Mouse (Mus musculus): ENCODE results near the gene Inmt. TPM values are rescaled to one million over a fixed set of nuclear protein-coding genes. Genes with fewer than 3 reads are reported as not detected.

The Inmt gene
- total and polyA plus RNA-seq, 3 experiments: 19.2 to 72.0 (median 19.9) TPM

DNA sequence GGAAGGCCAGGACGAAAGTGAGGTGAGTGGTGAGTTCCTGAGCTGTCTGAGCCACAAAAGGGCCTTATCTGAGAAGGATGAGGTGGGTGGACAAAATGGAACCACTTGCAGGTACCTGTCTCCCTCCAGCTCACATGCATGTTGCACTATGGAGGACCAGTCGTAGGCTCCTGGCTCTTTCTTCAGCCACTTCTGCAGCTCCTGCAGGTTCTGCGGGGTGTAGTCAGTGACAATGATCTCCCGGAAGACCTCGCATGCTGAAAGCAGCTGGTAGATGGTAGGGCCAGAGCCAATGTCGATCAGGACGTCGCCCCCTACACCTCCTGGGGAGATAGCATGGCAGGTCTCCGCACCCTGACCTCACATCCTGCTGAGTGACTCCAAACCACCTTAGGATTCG, 1.7 kb downstream of the Inmt start:
- Histone ChIP-seq H3K4me3 (no peak overlapping the region), H3K4me1 (ENCODE audit: control insufficient read depth, insufficient read depth, low read length) (peaks cover 6% of the 10 kb centered on the region), H3K9ac (ENCODE audit: low read depth, low read length) (no peak overlapping the region), H3K27me3 (ENCODE audit: control insufficient read depth, insufficient read depth, low read length) (no peaks in the 10 kb centered on the region), H3K36me3 (ENCODE audit: control insufficient read depth, insufficient read depth, low read length) (no peaks in the 10 kb centered on the region), H3K27ac (no peak overlapping the region), H3K79me2 (replicated peaks; ENCODE audit: control insufficient read depth, insufficient read depth, low read length) (no peaks in the 10 kb centered on the region)
- TF ChIP-seq POLR2A (IDR thresholded peaks at IDR 0.05; ENCODE audit: insufficient read depth, low read depth, low read length) (no peak), CTCF (IDR thresholded peaks at IDR 0.05) (no peak), EP300 (IDR thresholded peaks at IDR 0.05; ENCODE audit: insufficient read depth, low read depth, low read length) (no peak)
- intact Hi-C loops (cut with DNase I): no loop called here
- DNase-seq: no peak
- WGBS: 69% methylated on average over 10 of the region's 10 CpGs

DNA sequence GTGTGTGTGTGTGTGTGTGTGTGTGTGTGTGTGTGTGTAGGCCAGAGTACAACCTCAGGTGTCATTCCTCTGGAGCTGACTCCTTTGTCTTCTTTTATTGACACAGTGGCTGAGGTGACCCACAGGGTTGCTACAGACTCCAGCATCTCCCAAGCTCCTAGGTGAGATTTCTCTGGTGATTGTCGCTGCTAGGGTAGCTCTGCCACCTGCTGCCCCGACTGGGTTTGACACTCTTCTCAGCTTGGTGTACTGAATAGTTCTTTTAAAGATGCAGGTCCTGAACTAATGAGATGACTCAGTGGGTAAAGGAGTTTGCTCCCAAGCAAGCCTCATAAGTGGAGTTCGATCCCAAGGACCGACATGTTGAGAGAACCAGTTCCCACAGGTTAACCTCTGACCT, 3.2 kb downstream of the Inmt start:
- no peaks in the 10 kb centered on the region for H3K36me3 ChIP-seq (ENCODE audit: control insufficient read depth, insufficient read depth, low read length)
- no peak overlapping the region for H3K9ac ChIP-seq (ENCODE audit: low read depth, low read length)
- H3K27me3 ChIP-seq (ENCODE audit: control insufficient read depth, insufficient read depth, low read length): no peaks in the 10 kb centered on the region
- 59% methylated on average over 4 of the region's 4 CpGs for WGBS
- no peak for DNase-seq
- peaks cover 3% of the 10 kb centered on the region; the same call in 1 of the 2 replicates for H3K4me1 ChIP-seq (ENCODE audit: control insufficient read depth, insufficient read depth, low read length)
- intact Hi-C loops (cut with DNase I): no loop called here
- no peaks in the 10 kb centered on the region for H3K79me2 ChIP-seq (replicated peaks; ENCODE audit: control insufficient read depth, insufficient read depth, low read length)
- H3K4me3 ChIP-seq: no peak overlapping the region
- TF ChIP-seq POLR2A (IDR thresholded peaks at IDR 0.05; ENCODE audit: insufficient read depth, low read depth, low read length): no peak
- TF ChIP-seq CTCF (IDR thresholded peaks at IDR 0.05): no peak
- no peak for TF ChIP-seq EP300 (IDR thresholded peaks at IDR 0.05; ENCODE audit: insufficient read depth, low read depth, low read length)
- H3K27ac ChIP-seq: no peak overlapping the region

DNA sequence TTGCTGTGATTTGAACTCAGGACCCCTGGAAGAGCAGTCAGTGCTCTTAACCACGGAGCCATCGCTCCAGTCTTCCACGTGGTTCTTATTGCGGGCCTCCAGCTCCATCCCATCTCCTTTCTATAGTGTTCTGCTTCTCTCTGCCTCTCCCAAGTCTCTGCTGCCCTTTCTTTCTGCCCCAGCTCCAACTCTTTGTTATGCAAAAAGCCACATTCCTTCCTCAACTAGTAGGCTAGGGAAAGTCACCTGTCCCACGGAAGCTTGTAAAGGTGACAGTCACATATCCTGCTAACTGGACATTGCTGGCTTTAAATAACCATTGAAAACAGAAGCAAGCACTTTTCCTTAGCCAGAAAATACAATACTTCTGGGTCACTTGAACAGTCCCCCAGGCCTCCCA, 5.0 kb downstream of the Inmt start:
- intact Hi-C loops (cut with DNase I): loop anchor here (5.0 to 10.0 kb wide), 4 partner anchors 78 to 583 kb away; no protein-coding TSS in a partner anchor
- no peak for TF ChIP-seq POLR2A (IDR thresholded peaks at IDR 0.05; ENCODE audit: insufficient read depth, low read depth, low read length)
- no peak for TF ChIP-seq CTCF (IDR thresholded peaks at IDR 0.05)
- TF ChIP-seq EP300 (IDR thresholded peaks at IDR 0.05; ENCODE audit: insufficient read depth, low read depth, low read length): no peak
- Histone ChIP-seq H3K4me3 (no peak overlapping the region), H3K27me3 (ENCODE audit: control insufficient read depth, insufficient read depth, low read length) (no peaks in the 10 kb centered on the region), H3K27ac (no peak overlapping the region), H3K9ac (ENCODE audit: low read depth, low read length) (no peak overlapping the region), H3K79me2 (replicated peaks; ENCODE audit: control insufficient read depth, insufficient read depth, low read length) (no peaks in the 10 kb centered on the region), H3K4me1 (ENCODE audit: control insufficient read depth, insufficient read depth, low read length) (no peaks in the 10 kb centered on the region), H3K36me3 (ENCODE audit: control insufficient read depth, insufficient read depth, low read length) (no peaks in the 10 kb centered on the region)
- 75% methylated on average over 5 of the region's 5 CpGs for WGBS
- DNase-seq: no peak

DNA sequence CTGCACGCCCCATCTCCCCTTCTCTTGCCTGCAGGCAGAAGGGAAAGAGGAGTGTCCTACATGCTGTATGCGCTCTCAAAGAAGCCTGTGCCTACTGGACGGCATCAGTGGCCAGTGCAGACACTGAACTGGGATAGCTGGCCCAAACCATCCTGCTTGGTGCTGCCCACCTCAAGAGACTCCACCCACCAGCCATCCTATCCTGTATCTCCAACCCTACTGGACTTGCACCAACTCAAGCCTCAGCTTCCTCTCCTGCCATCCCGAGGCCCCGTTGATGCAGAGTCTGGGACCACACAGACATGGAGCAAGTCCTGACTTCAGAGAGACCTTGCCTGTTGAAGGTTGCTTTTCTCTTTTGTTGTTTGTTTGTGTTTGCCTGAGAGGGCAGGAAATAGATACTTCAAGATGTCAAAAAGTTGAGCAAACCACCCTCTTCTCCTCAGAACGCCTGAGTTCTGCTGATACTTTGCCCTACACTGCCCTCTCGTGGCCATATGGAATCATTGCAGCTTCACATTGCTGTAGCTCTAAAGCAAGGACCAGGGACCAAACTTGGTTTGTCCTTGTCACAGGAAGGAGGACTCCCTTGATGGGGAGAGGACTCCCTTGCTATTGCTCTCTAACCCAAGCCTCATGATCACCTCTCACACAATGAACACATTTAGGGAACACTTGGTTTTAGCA, 7.9 kb downstream of the Inmt start:
- no peaks in the 10 kb centered on the region for H3K36me3 ChIP-seq (ENCODE audit: control insufficient read depth, insufficient read depth, low read length)
- no peak overlapping the region for H3K27ac ChIP-seq
- peak; percentile 74 for DNase-seq
- intact Hi-C loops (cut with DNase I): loop anchor here (1.0 to 10.0 kb wide), 7 partner anchors 75 to 580 kb away; no protein-coding TSS in a partner anchor
- no peaks in the 10 kb centered on the region for H3K79me2 ChIP-seq (replicated peaks; ENCODE audit: control insufficient read depth, insufficient read depth, low read length)
- TF ChIP-seq EP300 (IDR thresholded peaks at IDR 0.05; ENCODE audit: insufficient read depth, low read depth, low read length): peak; percentile 90
- no peak; the same call in 1 of the 2 replicates for TF ChIP-seq CTCF (IDR thresholded peaks at IDR 0.05)
- H3K27me3 ChIP-seq (ENCODE audit: control insufficient read depth, insufficient read depth, low read length): no peaks in the 10 kb centered on the region
- H3K4me1 ChIP-seq (ENCODE audit: control insufficient read depth, insufficient read depth, low read length): no peaks in the 10 kb centered on the region
- H3K4me3 ChIP-seq: no peak overlapping the region
- H3K9ac ChIP-seq (ENCODE audit: low read depth, low read length): no peak overlapping the region
- 41% methylated on average over 7 of the region's 7 CpGs for WGBS

DNA sequence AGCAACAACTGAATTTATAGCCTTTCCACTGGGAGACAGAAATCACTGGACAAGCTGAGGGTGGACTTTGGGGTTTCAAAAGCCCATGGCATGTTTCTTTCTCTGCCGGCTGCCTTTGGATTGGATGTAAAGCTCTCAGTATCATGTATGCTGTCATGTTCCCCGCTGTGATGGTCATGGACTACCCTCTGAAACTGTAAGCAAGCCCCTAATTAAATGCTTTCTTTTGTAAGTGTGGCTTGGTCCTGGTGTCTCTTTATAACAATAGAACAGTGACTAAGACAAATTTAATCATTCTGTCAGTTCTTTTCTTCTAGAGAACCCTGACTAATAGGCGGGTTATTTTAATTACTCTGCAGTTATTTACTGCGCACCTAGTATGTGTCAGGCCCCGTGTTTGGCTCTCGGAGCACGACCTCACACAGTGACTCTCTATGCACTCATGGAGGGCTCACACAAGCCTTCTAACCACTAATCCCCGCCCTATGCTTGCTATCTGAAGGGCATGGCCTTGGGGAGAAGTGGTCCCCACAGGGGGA, 11.7 kb downstream of the Inmt start:
- TF ChIP-seq POLR2A (IDR thresholded peaks at IDR 0.05; ENCODE audit: insufficient read depth, low read depth, low read length): no peak
- TF ChIP-seq EP300 (IDR thresholded peaks at IDR 0.05; ENCODE audit: insufficient read depth, low read depth, low read length): no peak
- no peak for TF ChIP-seq CTCF (IDR thresholded peaks at IDR 0.05)
- Histone ChIP-seq H3K27me3 (ENCODE audit: control insufficient read depth, insufficient read depth, low read length) (no peaks in the 10 kb centered on the region), H3K4me3 (no peak overlapping the region), H3K27ac (no peak overlapping the region), H3K9ac (ENCODE audit: low read depth, low read length) (no peak overlapping the region), H3K36me3 (ENCODE audit: control insufficient read depth, insufficient read depth, low read length) (no peaks in the 10 kb centered on the region), H3K79me2 (replicated peaks; ENCODE audit: control insufficient read depth, insufficient read depth, low read length) (no peaks in the 10 kb centered on the region), H3K4me1 (ENCODE audit: control insufficient read depth, insufficient read depth, low read length) (no peaks in the 10 kb centered on the region)
- 85% methylated on average over 8 of the region's 8 CpGs for WGBS
- intact Hi-C loops (cut with DNase I): loop anchor here (10.0 kb wide), 1 partner anchor 88 kb away; no protein-coding TSS in a partner anchor
- DNase-seq: no peak

DNA sequence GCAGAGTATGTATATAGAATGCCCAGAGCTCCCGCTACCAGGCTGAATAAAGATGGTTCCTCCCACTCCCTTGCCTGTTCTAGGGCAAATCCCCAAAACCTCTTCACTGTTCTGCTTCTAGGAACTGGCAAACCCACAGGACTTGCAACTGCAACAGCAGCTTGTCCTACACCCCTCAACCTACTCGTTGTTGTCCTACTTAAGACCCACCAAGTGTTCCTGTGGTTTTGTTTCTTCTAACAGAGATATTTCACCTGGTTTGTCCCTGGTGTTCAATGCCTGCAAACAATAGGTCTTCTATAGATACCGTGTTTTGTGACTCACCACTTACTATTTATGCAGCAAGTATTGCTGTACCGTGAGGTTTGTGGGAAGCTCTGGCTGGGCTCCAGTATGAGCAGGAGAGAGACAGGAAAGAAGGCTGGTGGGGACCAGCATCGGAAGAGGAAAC, 13.5 kb downstream of the Inmt start:
- H3K79me2 ChIP-seq (replicated peaks; ENCODE audit: control insufficient read depth, insufficient read depth, low read length): no peaks in the 10 kb centered on the region
- H3K27me3 ChIP-seq (ENCODE audit: control insufficient read depth, insufficient read depth, low read length): no peaks in the 10 kb centered on the region
- DNase-seq: no peak
- 42% methylated on average over 5 of the region's 5 CpGs for WGBS
- no peak overlapping the region for H3K9ac ChIP-seq (ENCODE audit: low read depth, low read length)
- intact Hi-C loops (cut with DNase I): loop anchor here (10.0 kb wide), 1 partner anchor 87 kb away; no protein-coding TSS in a partner anchor
- H3K4me1 ChIP-seq (ENCODE audit: control insufficient read depth, insufficient read depth, low read length): no peaks in the 10 kb centered on the region
- no peak overlapping the region for H3K27ac ChIP-seq
- TF ChIP-seq POLR2A (IDR thresholded peaks at IDR 0.05; ENCODE audit: insufficient read depth, low read depth, low read length) (no peak), EP300 (IDR thresholded peaks at IDR 0.05; ENCODE audit: insufficient read depth, low read depth, low read length) (no peak), CTCF (IDR thresholded peaks at IDR 0.05) (no peak)
- H3K4me3 ChIP-seq: no peak overlapping the region
- no peaks in the 10 kb centered on the region for H3K36me3 ChIP-seq (ENCODE audit: control insufficient read depth, insufficient read depth, low read length)
